Mouse (Mus musculus) left cerebral cortex, postnatal 14 days (tissue): ENCODE results near the gene Serpine2. TPM values are rescaled to one million over a fixed set of nuclear protein-coding genes. Genes with fewer than 3 reads are reported as not detected.

ENCODE experiments used
- DNase-seq, 2 experiments: peaks; one replicate each; pipeline ENCODE4 v3.0.0; 2021 to 2022; ENCODE audit warnings: low spot score in 2 of 2, mixed read lengths in 1 of 2
- intact Hi-C: fragments of 180-260 bp; cut with DNase I; formaldehyde crosslinking; loops from one replicate; pipeline ENCODE4 v1.15.1; 2025
- long read RNA-seq, 2 experiments: library from polyadenylated mRNA; stranded (forward); transcript quantifications; one replicate each; pipeline ENCODE4 v2.0.0; 2021
- total RNA-seq, 2 experiments: library from RNA; stranded (reverse); gene quantifications; 2 replicates each; pipeline ENCODE4 v1.2.3; 2021

The Serpine2 gene
- total RNA-seq = 100 to 1,000 TPM; 161 to 167 TPM
- long read RNA-seq, experiment 1, transcript Serpine2-201 (9 exons, 2,210 nt) = major isoform, 513 of 553 reads
- long read RNA-seq, experiment 1, partial matches to known transcripts = 11 of 553 reads
- long read RNA-seq, experiment 1, other reads (novel, unspliced or antisense) = 26 of 553 reads
- long read RNA-seq, experiment 2, transcript Serpine2-201 (9 exons, 2,210 nt) = major isoform, 416 of 455 reads
- long read RNA-seq, experiment 2, partial matches to known transcripts = 15 of 455 reads
- long read RNA-seq, experiment 2, other reads (novel, unspliced or antisense) = 23 of 455 reads

DNA sequence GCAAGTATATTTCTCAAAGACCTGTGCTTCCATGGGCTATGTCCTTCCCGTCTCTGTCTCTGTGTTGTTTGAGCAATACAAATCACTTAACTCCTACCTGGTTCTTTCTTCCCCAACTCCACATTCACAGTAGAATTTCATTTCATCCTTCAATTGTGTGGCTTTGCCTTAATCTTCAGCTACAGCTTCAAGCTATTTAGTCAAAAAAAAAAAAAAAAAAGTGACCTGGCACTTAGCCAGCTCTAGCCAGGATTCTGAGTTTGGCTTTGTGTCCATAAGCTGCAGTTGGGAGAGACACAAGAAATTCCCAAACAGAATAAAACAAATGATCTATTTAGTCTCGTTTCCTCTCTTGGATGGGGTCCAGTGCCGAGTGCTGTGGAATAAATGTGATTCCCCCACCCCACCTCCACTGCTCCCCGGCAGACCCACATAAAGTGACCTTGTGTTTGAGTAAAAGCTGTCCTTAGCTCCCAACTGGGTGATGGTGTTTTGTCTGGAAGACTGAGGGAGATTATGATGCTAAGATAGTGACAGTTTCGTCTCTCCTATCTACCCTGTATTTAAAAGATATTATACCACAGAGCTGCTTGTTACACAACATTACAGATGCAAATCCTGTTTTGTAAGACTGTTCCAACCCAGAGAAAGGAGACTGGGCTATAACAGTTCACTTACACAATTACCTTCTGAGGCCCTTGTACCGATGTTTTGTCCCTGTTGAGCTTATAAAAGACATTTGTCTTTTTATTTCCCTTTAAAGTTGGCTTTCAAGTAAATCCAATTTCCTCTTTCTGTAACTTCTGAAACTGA is at the start of gene Serpine2:
Serpine2 (minus strand) TSS at position 51 of the 813 bp plus-strand sequence.
- peak; percentile 50 for DNase-seq
- intact Hi-C loops = no loop called here

DNA sequence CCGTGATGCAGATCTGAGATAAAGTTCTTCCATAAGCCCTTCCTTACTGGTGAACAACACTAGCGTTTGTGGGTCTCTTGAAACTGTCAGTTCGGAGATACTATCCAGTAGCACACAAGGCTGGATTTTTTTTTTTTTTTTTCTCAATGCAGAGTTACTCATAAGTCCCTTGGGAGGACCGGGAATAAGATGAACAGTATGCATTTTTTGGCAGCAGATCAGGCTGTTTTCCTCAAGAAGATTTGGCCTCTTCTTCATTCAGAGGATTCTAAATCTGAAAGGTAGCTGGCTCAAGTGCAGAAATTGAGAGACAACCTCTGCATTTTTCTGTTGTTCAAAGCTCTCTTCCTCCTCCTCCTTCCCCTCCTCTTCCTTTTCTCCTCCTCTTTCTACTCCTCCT is 46.8 kb upstream of the Serpine2 start:
- intact Hi-C loops = no loop called here
- peak; percentile 4 for DNase-seq

DNA sequence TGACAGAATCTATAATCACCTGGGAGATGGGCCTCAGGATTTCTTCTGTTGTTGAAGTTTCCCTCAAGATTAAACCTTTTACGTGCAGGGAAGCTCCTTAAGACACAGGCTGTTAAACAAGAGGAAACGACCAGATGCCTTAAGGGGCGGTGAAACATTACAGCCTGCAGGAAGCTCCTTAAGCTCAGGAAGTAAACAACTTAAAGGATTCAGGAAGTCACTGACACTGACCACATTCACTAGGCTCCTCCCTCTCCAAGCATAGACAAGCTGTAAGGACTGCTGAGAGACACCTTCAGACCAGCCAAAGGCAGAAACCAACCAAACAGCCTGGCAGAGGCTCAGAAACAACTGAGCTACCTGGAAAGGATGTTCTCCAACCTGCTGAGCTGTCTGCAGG is 44.3 kb upstream of the Serpine2 start:
- no peak for DNase-seq
- intact Hi-C loops = no loop called here

DNA sequence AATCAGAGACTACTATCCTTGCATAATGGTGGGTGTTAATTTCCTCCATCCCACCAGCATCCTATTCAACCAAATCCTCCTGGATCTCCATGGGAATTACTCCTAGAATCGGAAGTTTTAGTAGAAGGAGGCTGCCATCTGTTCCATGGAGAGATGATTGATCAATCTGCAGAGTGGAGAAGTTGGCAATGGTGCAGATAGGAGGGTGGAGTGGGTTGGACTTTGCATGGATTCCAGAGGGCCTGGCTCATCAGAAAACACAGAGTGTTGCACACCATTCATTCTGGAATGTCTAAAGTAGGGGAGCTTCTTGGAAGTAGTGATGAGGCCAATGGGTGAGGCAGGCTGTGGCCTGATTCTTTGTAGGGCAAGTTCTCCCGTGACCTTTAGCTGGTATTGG is 41.9 kb upstream of the Serpine2 start:
- peak; percentile 6 to 8 for DNase-seq
- intact Hi-C loops = no loop called here

DNA sequence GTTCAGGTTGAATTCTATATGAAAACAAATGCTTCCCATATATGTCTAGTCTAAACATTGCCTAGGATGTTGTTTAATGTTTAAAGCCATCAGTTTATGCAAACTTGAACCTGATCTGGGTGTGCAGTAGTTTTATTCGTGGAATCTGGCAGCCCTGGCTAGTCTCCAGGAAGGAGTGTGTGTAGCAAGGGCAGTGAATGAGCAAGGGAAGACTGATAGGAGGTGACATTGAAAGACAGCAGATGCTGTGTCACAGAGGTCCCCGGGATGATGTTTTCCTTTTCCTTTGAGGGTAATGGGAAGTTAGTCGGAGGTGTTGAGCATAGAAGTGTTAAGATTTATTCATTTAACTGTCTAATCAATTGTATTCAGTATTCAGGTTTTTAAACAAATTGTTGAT is 21.7 kb upstream of the Serpine2 start:
- intact Hi-C loops = no loop called here
- DNase-seq = no peak

DNA sequence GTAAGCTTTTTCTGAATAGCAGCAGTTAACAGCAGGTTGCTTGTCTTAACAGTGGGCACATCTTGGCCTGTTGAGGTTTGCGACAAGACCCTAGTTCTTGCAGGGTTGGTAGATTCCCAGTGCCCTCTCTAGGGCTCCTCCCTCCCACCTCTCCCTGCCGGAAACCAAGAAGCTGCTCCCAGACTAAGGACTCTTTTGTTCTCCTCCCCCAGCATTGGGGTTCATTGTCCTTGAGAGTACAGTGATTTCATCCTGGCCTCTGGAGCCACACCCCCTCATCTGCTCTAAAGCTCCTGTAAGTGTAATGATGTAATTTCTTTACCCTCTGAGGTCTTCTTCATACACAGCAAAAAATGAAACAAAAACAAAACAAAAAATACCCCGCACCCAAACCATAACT is 13.8 kb upstream of the Serpine2 start:
- intact Hi-C loops = no loop called here
- no peak for DNase-seq

DNA sequence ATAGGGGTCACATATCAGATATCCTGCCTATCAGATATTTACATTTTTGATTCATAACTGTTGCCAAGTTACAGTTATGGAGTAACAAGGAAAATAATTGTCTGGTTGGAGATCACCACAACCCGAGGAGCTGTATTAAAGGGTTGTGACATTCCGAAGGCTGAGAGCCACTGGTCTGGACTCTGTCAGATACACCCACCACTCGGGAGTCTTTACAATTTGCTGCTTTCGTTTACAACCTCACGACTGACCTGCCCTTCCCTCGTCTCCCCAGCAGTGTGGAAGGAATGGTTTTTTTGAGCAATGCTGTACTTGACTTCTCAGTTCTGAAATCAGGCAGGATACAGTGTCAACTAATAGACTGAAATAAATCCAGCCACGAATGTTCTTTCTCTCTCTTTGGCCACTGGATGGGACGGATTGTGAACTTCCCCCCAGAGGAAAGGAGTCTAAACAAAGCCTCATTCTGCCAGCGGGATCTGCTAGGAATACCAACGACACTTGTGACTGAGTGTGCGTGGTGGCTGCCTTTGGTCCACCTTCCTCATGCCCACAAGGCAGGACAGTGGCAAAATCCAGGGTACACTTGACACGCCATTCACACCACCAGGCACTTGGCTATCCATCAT is 455 bp downstream of the Serpine2 start:
- intact Hi-C loops = no loop called here
- DNase-seq = peak in 1 of 2 experiments; percentile 16

DNA sequence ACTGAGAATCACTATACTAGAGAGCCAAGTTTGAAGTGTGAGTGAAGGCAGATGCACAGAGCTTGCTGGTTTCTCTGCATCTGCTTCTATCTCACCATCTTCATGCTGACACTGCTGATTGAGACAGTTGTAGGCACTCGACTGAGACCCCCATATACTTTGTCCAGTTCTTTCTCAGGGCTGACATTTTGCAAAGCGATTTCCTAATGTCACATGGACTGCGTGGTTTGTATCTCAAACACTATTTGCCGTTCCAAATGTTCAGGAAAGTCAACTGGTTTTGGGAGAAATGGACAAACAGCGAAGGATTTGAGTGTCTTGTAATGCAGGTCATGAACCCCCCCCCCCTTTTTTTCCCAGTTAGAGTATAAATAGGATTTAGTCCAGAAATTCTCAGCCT is 1.0 kb downstream of the Serpine2 start:
- no peak for DNase-seq
- intact Hi-C loops = loop anchor here (5.0 kb wide), 1 partner anchor 38 kb away; no protein-coding TSS in a partner anchor

DNA sequence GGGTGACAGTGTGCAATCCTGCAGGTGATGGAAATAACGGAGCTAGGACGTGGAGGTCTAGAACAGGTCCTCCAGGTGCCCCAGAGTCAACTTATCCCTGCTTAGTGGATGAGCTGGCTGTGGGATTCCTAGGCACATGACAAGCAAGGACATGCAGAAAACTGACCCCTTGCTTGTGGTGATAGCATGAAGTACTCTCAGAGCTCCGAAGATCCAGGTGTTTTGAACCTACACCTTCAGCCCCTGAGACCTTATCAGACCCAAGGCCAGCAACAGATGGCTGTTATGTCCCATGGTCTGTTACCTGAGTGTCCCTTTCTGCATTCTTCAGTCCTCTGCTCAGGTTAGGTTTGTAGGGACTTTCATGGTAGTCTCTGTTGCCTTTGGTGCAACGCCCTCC is 2.0 kb downstream of the Serpine2 start:
- no peak for DNase-seq
- intact Hi-C loops = loop anchor here (5.0 kb wide), 1 partner anchor 37 kb away; no protein-coding TSS in a partner anchor

DNA sequence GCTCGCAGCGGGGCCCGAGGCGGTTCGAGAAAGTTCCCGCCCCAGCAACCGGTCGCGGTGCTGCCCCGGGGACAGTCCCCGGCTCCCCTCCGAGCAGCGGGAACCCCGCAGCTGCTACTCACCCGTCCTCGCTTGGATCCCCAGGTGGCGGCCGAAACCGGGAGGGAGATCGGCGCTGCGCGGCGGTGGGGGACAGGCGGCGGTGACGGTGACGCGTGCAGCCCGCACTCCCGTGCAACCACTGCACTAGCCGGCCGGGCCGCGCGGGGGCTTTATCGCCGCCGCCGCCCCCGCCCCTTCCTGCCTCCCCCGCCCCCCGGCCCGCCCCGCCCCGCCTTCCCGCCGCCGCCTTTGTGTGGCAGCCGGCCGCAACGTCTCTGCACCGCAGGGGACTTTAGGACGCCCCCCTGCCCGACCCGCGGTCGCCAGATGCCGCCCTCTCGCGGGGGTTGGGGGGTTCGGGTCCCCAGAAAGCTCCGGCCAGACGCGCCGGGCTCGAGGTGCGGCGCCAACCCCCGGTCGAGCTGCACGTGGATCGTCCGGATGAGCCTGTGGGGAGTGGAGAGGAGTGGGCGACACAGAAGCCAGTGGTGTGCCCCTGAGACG is 2.5 kb downstream of the Serpine2 start:
- intact Hi-C loops = loop anchor here (5.0 kb wide), 1 partner anchor 36 kb away; no protein-coding TSS in a partner anchor

DNA sequence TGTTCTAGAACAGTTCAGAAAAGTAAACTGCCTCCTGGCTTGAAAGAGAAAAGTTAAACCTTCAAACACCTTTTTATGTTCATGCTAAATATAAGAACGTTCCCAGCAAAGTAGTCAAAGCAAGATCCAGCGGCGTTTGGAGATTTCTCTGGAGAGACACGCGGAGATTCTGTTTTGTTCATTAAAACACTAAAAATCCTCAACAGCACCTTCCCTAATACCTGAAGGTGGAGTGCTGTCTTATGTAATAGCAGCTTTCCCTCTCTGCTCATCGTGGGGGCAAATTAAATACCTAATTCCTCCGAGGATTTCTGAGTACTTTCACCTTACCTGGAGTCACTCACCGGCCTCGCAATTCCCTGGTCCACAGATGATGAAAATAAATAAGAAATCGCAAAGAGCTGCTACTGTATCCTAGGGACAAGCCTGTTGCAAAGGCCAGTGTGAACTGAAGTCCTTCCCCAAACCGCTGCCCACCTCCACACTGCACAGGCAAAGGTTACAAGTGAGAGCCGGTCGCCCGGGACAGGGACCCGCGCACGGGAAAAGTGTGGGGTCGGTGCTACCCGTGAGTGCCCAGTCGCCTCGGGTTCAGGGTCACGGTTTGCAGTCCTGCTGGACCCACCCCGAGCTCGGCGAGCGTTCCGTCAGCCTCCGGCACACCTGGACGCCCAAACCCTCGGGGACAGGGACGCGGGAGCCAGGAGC is 3.1 kb downstream of the Serpine2 start:
- peak in 1 of 2 experiments; percentile 5 for DNase-seq
- intact Hi-C loops = loop anchor here (5.0 kb wide), 1 partner anchor 36 kb away; no protein-coding TSS in a partner anchor

More for the DNA sequence above, 2.5 kb downstream of the Serpine2 start:
- DNase-seq = peak in 1 of 2 experiments; percentile 24

DNA sequence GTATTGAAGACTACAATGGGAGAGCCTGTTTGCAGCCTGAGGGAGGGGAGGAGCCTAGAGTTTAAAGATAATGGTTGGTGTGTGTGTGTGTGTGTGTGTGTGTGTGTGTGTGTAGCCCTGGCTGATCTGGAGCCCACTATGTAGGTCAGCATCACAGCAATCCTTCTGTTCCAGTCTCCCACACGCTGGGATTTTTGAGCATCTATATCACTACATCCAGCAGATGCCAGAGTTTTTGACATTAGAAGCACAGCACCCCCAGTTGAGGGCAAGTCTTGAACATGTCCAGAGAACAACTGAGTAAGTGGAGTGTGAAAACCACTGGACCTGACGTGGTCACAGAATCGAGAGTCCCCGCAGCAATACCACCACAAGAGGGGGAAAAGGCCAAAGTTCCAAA is 4.2 kb downstream of the Serpine2 start:
- intact Hi-C loops = loop anchor here (5.0 kb wide), 1 partner anchor 34 kb away; no protein-coding TSS in a partner anchor
- DNase-seq = no peak

DNA sequence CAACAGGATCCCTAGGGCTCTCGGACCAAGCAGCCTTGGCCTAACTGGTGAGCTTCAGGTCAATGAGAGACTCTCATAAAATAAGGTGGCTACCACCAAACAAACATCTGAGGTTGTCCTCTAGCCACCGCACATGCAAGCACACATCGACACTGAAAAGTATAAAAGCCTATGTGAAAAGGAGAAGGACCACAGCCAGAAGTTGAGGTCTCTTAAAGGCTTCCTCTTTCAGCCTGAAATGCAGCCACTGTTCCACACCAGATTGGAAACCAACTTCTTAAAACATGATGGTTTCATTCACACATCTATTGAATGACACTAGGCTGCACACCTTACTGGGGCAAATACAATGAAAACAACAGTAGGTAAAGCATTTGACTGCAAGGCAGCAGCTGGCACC is 7.5 kb downstream of the Serpine2 start:
- intact Hi-C loops = no loop called here
- DNase-seq = no peak

DNA sequence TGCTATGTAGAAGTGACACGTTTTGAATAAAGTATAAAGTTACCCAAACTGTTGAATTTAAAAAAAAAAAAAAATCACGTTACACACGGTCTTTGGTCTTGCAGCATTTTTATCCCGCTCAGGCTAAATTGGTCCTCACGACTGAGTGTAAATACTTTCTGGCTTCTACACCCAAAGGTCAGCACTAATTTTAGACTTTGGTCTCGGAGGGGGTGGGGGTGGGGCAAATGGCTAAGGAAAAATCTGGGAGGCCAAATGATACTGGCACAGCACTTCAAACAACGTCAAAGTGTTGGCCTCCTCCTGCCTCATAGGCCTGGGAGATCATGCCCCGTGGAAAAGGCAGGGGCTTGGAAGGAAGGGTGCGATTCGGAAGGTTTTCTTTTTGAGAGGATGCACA is 10.6 kb downstream of the Serpine2 start:
- DNase-seq = no peak
- intact Hi-C loops = no loop called here

DNA sequence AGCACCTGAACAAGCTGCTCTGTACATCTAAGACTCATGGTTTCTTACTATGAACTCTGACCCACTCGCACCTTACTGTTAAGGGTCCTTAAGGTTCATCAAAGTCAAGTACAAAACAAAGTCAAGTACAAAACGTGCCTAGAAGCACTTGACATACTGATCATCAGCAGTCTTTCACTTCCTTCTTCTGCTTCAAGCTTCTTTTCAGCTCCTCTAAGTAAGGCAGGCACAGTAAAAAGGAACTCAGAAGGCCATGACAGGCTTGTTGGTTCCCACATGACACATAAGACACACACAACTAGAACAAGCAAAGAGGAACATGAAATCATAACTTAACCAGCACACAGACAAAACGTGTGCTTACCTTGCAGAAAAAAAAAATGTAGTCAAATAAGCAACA is 12.3 kb downstream of the Serpine2 start:
- intact Hi-C loops = no loop called here
- no peak for DNase-seq

DNA sequence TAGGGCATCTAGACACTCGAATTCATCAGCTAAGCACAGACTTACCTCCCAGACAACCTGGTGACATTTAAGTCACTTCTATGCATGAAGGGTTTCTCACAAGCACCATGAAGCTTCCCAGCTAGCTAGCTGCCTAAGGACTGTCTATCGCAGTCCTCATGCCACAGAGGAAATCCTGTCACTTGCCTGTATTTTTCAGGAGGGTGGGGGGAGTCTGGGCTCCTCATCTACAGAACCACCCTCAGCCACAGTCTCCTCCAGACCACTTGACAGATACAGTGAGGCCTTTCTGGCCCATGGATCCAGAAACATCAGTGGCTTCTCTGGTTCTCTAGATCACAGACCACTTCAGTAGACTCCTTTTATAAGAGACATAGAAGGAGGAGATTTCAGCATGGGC is 14.1 kb downstream of the Serpine2 start:
- intact Hi-C loops = no loop called here
- DNase-seq = no peak

DNA sequence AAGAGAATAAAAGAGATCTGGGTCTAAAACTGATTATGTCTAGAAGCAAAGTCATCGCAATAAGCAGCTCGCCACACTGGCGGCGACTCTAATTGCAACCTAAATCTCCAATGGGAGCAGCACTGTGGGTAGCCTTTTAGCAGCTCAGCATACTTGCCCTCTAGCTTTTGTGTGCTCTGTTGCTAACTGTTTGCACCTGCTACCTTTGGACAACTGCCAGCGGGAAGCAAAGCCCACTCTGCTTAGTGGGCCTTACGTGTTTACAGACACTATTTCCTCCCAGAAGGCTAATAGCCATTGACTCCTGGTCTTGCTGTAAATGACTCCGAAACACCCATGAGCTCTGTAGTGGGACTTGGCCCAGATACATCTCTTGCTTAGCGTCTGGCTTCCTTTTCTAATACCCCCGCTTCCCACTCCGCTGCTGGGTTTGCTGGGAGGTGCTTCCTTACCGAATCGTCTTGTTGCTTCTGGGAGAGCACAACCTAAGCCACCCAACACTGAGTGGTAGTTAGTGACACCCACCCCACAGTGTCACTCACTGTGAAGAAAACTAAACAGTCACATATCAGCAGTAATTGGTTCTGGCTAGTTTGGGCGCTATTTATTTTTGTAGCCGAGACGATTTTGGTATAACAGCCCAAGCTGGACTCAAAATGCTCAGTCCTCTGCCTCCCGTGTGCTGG is 28.1 kb downstream of the Serpine2 start:
- peak in 1 of 2 experiments; percentile 22 for DNase-seq
- intact Hi-C loops = no loop called here

DNA sequence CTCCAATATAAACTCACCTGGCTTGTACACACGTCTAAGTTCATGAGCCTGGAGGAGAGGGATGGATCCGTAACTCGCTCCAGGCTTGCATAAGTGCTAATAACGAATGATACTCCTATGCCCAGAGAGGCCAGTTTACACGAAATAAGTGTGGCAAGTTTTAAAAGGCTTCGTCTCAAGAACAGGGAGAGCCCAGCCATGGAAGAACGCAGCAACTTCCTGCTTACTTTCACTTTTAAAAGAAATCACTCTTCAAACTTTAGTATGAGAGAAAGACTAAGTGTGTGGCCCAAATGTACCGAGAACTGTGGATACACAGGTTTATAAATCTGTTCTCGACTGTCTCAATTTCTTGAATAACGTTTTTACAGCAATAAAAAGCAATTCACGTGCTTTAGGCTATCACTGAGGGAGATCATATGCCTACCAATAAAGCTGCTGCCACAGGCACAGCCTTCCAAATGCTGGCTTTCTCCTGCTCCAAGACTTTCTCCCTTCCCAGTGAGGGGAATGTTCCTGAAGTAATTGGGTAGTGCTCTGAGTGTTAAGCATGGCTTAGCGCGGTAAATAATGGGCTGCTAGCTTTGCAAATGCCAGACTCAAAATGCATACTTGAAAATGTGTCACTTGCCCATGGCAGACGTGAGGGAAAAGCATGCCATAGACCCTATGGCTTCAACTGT is 36.9 kb downstream of the Serpine2 start:
- intact Hi-C loops = loop anchor here (5.0 kb wide), 1 partner anchor 33 kb away; no protein-coding TSS in a partner anchor
- DNase-seq = no peak
